Mouse (Mus musculus) kidney, adult 11 months (tissue): ENCODE measurements at regions not wholly inside any gene's neighbourhood (a gene's known extent, or its start where the extent isn't known, plus 50 kb on each side); places are given as distances from the start of the nearest gene placed in this dataset.

Experiments used
- DNase-seq: peaks from one replicate; pipeline ENCODE4 v3.0.0; 2022

- no peak for DNase-seq
These were observed 2211.2 kb upstream of the Gm7489 start for GRCm38 (mm10) chr15:51673483-51673882.

- DNase-seq: no peak
These were observed 2209.4 kb upstream of the Gm7489 start for GRCm38 (mm10) chr15:51675291-51675690.

GRCm38 (mm10) chr15:51676694-51677093, 2208.0 kb upstream of the Gm7489 start:
- DNase-seq: no peak

GRCm38 (mm10) chr15:51677266-51677665, 2207.4 kb upstream of the Gm7489 start:
- DNase-seq: no peak

GRCm38 (mm10) chr15:51679186-51679902, 2205.4 kb upstream of the Gm7489 start:
- DNase-seq: no peak

- no peak for DNase-seq
These were observed 2204.2 kb upstream of the Gm7489 start for GRCm38 (mm10) chr15:51680494-51680893.

GRCm38 (mm10) chr15:51681191-51681590, 2203.5 kb upstream of the Gm7489 start:
- DNase-seq: no peak

GRCm38 (mm10) chr15:51682331-51682730, 2202.4 kb upstream of the Gm7489 start:
- DNase-seq: no peak

GRCm38 (mm10) chr15:51687007-51687540, 2197.6 kb upstream of the Gm7489 start:
- no peak for DNase-seq

- DNase-seq: no peak
These were observed 2195.2 kb upstream of the Gm7489 start for GRCm38 (mm10) chr15:51689498-51689897.

GRCm38 (mm10) chr15:51692671-51693070, 2192.0 kb upstream of the Gm7489 start:
- no peak for DNase-seq

- peak; percentile 12 for DNase-seq
These were observed 2188.2 kb upstream of the Gm7489 start for GRCm38 (mm10) chr15:51696344-51697016.

GRCm38 (mm10) chr15:51704198-51704597, 2180.5 kb upstream of the Gm7489 start:
- DNase-seq: no peak

GRCm38 (mm10) chr15:51709871-51710655, 2174.6 kb upstream of the Gm7489 start:
- peak; percentile 9 for DNase-seq

- no peak for DNase-seq
These were observed 2163.8 kb upstream of the Gm7489 start for GRCm38 (mm10) chr15:51720873-51721308.

GRCm38 (mm10) chr15:51721363-51721762, 2163.3 kb upstream of the Gm7489 start:
- no peak for DNase-seq

- no peak for DNase-seq
These were observed 2160.6 kb upstream of the Gm7489 start for GRCm38 (mm10) chr15:51724127-51724526.

GRCm38 (mm10) chr15:51725457-51725856, 2159.2 kb upstream of the Gm7489 start:
- no peak for DNase-seq

- no peak for DNase-seq
These were observed 2154.6 kb upstream of the Gm7489 start for GRCm38 (mm10) chr15:51730106-51730505.

GRCm38 (mm10) chr15:51730805-51731412, 2153.8 kb upstream of the Gm7489 start:
- peak; percentile 3 for DNase-seq

GRCm38 (mm10) chr15:51734194-51734593, 2150.5 kb upstream of the Gm7489 start:
- DNase-seq: no peak
